Mouse (Mus musculus): ENCODE data around the gene Prkag2.
A peak's percentile ranks its signal among the peaks of the same experiment; 100 is the strongest.
"Not testable (repeated sequence)": the region's sequence is repeated elsewhere in the genome, so short reads cannot be mapped to it uniquely, and the experiment has no call there.

Prkag2 gene

DNA sequence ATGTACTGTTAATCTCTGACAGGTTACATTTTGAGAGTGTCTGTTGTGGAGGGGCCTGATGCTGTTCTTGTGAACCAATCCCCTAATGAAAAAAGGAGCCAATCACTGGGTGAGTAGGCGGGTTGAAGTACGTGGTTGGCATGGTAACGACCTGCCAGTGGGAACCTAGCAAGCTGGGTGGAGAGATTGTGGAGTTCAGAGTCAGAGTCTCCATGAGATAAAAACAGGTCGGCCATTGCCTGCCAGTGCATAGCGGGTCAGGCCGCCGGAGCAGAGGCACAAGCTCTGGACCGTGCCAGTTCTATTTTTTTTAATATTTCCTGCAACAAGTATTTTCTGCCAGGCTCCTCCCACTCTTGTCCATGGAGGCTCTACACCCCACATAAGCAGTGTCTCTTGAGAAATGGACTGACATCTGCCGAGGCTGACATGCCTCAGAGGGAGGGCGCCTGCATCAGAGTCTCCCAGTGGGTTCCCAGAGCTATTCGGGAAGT lies 230.6 kb downstream of the Prkag2 start:
- peak; percentile 68 for DNase-seq (ENCODE audit: low read depth)

DNA sequence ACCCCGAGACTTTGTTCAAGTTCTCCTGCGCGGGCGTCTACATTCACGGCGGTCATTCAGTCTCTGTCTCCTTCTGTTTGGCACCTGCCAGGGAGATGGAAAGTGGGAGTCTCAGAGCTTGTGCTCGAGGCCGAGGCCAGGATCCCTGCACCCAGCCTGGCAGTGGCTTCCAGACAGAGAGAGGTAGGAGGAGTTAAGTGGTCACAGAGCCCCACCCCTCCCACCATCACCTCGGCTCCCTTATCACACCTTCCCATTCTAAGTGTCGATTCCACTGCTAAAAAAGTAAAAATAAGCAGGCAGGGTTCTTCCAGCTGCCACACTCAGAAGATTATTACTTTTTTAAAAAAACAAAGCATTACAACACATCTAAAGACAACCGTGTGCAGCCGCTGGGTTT lies 236.6 kb downstream of the Prkag2 start:
- DNase-seq (ENCODE audit: low read depth): no peak

DNA sequence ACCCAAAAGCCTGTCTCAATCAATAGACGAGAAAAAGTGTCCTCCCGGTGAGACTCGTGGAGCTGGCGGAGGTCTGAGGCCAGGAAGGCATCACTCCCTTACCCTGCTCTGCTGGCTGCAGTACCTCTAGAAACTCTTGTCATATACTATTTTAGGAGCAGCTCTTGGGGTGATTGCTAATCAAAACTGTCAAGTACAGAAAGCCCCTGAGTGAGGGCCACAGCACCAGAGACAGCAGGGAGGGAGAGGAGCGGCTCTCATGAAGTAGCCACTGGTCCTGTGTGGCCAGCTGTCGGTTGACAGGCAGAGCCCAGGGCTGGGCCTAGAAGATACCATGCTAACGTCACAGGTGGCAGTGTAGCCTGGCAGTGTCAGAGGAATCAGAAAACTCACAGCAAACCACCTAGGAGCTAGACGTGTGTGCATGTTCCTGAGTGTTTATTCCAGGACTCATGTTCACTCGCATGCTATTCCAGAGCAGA lies 239.0 kb downstream of the Prkag2 start:
- DNase-seq (ENCODE audit: low read depth): no peak

DNA sequence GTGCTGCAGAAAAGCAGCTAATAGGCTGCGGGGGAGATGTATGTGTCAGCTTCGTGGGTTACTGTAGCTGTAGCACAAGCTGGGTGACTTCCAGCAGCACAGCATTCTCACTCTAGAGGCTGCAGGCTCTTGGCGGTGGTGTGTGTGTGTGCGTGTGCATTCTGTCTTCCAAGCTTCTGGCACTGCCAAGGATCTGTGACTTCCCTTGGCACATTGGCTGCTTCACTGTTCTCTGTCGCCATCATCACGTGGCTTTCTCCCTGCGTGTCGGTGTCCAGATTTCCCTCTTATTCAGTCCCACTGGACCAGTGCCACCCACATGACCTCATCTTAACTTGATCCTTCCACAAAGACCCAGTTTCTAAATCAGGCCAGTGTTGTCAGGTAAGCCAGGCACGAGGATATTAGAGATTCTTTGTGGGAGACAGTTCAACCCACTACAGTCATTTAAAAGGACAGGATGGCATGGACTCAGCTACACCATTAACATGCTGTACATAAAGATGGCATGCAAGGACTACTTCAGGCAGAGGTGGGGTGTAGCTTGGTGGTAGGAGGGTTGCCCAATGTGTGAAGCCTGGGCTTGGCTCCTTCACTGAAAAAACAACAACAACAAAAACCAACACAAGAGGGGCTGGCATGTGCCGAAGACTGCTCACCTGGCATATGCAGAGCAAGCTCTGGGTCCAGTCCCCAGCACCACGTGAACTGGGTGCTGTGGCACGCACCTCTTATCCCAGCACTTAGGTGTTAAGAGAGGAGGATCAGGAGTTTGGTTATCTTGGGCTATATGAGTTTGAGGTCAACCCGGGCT lies 239.6 kb downstream of the Prkag2 start:
- no peak for DNase-seq (ENCODE audit: low read depth)

DNA sequence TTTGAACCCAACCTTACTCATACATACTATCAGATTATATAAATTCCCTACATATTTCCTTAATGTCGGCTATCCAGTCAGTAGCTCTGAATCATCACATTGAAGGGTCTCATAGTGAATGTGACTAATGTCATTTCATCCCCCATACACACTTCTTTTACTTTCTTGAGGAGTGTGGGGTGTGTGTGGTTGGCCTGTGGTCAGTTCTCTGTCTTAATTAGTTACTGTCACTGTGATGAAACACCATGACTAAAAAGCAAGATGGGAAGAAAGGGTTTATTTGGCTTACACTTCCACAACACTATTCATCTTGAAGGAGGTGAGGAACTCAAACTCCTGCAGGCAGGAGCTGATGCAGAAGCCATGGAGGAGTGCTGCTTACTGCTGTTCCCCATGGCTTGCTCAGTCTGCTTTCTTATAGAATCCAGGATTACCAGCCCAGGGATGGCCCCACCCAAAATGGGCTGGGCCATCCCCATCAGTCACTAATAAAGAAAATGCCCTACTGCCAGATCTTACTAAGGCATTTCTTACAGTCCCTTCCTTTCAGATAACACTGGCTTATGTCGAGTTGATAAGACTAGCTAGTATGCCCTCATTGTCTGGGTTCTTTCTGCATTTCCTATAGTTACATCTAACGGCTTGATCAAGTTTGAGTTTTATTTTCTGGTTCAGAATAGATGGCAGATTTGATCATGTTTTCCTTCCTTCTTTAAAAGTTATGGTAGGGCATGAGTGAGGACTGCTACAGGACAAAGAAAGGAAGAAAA lies 240.5 kb downstream of the Prkag2 start:
- no peak for DNase-seq (ENCODE audit: low read depth)

DNA sequence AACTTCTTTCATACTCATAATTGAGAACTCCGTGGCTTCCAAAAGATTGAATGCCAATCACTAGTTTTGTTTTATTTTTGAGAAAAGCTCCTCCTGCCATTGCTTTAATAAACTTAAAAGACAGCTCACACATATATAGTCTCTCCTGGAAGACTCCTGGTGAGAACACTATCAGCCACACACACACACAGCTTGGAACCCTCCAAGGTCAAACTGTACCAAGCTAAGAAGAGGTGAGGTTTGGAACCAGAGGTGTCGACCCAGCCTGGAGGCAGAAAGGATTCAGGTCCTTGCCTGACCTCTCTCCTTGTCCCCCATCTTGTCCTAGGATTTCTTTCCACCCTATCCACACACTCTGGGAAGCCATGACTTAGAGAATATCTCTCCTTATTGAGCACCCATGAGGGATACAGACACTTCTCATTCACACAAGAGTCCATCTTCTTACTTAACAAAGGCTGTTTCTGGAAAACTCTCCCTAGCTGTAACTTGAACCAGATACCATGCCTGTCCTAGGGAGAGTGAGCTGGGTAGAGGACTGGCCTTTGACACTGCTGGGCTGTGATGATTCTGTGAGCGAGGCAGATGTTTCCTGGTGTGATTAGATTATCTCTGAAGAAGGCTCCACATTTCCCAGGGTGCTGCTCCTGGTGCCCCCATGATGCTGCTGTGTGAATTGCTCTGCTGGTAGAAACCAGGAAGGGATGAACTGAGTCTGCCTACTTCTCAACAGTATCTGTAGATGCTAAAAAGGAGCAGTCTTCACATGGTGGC lies 245.4 kb downstream of the Prkag2 start:
- no peak for DNase-seq (ENCODE audit: low read depth)

DNA sequence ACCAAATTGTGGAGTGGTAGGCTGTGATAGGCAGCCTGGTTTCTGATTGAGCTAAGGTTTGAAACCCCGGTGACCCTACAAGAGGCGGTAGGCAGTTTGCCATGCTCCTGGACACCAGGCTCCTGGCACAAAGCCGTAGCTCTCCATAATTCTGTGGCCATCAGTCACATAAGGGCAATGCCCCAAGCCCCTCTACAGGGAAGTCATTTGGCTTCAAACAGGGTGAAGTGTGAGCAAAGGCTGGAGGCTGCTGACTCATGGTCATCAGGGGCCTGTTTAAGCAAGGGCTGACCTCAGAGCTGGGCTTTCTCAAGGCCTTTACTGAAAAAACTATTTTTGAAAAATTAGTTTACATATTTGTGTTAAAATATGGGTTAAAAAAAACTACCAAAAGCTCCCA lies 246.2 kb downstream of the Prkag2 start:
- DNase-seq (ENCODE audit: low read depth): no peak

DNA sequence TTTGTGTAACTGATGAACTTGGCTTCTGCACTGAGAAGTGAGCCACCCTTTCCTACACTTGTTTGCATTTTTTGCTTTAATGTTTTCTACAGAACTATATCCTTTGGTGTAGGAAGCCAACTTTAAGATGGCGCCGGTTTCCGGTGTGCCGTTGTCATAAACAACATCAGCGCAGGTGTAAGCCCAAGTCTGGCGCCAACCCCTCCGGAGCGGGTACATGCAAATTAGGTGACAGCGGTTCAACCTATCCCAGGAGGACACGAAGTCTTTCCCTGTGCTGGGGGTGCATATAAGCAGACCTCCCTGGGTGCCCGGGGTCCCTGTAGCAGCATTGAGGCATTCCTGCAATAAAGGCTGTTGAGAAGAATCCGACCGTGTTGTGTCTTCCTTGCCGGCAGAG lies 252.2 kb downstream of the Prkag2 start:
- DNase-seq (ENCODE audit: low read depth): not testable (repeated sequence)

DNA sequence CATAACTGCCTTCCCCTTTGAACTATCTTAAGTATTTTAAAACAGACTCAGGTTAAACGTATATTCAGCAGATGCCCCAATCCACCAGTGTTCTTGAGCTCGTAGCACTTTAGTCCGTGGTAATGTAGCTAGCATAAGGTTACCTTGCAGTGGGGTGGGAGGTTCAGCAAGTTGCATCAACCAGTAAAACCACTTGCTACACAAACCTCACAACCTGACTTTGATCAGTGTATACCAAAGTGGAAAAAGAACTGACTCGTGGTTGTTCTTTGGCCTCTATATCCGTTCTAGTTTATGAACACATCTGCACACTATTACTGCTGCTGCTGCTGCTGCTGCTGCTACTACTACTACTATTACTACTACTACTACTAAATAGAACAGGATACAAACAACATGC lies 256.6 kb downstream of the Prkag2 start:
- DNase-seq (ENCODE audit: low read depth): no peak

DNA sequence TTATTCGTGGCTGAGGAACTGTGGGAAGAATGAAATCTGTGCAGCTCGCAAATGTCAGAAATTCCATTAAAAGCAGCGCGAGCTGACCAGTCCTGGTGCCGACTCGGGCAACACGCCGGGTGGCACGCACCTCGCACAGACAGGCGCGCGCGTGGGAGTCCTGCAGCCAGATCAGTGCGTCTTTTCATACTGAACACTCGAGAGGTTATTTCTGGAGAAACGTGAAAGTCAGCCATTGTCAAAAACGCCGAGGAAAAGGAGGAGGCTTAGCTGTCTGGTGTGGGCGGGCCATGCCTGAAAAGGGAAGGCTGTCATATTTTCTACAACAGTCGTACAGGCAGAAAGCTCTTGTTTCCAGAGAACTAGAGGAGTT lies 257.4 kb downstream of the Prkag2 start:
- DNase-seq (ENCODE audit: low read depth): no peak

DNA sequence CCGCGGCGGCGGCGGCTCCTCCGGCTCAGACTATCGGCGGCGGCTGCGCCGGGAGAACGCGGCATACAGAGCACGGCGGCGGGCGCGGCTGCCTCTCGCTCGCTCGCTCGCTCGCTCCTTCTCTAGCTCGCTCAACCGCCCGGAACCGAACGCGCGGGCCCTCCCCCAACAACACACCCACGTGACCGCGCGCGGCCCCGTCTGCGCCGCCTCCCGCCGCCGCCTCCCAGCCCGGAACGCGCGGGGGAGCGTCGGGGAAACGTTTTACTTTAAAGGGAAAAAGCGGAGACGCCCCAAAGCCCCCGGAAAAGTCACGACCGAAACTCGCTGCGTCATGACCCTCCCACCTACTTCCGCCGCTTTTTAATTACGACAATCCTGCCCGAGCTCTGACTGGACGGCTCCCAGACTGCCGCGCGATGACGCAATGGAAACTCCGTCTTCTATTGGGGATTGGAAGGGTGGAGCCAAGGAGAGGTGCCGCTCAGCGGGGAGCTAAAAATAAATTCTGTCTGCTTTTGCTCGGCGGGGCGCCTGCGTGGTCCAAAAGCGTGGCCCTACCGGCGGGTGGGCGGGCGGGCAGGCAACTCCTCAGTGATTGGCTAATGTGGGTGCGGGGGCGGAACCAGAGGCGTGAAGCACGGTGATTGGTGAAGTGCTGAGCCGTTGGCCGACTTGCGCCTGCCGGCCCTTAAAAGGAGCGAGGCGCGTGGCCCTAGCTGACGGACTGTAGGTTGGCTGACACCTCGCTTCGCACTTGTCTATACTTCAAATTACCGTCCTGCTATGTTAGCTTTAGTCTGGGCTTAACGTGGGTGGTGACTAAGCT lies 258.0 kb downstream of the Prkag2 start, which contains the start of gene Rheb:
Gene Rheb (minus strand): TSS at position 351 of the 829 bp plus-strand sequence.
- DNase-seq (ENCODE audit: low read depth): peak; percentile 100

DNA sequence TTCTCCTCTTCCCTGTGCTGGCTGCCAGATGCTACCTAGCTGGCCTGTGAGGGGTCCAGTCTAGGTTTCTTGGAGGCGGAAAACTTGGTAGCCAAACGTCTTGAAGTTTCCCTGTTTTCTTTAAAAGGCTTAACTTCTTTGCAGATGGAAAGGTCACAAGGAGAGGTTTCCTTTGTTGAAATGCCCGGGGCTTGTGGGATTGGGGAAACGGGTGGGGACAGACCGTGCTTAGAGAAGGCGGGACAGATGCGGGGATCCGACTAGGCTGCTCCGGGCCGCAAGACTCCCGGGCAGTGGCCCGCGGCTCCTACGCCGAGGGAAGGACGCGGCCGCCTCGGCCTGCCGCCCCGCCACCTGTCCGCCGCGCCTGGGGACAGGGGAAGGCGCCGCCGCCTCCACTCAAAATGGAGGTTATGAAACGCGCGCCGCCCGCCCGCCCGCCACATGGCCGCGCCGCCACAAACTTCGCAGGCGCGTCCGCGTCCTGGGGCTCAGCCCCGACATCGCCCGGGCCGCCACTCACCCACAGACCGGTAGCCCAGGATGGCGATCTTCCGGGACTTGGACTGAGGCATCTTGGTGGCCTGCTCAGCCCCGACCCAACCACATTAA lies 258.7 kb downstream of the Prkag2 start:
- peak; percentile 29 for DNase-seq (ENCODE audit: low read depth)

DNA sequence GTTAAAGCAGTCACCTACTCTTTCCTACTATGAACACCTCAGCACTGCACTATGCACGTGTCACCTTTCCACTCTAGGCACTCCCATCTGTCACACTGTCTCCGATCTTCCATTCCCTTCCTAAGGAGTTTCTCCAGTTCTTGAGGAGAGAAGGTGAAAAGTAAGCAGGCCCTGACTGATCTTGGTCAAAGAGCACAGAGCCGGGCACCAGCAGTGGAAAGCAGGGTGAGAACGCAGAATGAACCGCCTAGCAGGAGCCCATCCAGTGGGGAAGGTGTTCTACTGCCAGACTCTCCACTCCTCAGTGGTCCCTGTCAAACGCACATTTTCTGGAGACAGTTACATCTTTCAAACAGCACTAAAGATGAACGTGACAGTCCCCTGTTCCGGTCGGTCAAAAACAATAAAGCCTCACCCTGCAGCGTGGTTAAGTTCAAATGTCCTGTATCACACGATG lies 259.4 kb downstream of the Prkag2 start:
- peak; percentile 15 for DNase-seq (ENCODE audit: low read depth)

DNA sequence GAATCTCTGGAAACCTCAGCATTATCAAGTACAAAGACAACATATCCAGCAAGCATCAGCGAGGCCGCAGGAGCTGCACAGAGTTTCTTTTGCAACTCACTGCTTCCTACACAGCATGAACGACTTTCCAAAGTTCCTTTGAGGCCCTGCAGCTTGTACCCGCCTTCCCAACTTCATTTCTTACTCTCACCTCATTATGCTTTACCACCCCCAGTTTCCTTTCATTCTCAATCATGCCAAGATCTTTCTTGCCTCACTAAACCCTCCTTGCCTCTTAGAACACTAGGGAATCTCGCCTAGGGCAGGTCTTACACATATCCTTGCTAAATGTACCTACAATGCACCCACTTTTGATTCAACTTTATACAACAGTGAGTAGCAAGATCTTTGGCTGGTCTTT lies 266.0 kb downstream of the Prkag2 start:
- DNase-seq (ENCODE audit: low read depth): no peak

DNA sequence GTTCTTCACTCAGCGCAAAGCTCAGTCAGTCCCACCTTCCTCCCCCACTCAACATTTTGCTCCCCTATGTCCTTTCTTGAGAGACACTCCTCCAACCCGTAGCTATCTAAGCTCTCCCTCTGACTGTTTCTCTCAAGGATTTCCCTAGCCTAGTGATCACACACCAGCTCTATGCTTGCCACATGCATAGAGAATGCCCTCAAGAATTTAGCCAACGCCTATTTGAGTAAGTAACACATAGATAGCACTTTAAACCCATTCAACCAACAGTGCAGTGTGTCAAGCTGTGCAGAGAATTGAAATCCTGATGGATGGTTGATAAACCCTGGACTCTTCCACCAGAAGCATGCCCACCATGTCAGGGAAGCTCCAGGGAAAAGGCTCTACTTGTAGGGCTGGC lies 268.5 kb downstream of the Prkag2 start:
- no peak for DNase-seq (ENCODE audit: low read depth)

DNA sequence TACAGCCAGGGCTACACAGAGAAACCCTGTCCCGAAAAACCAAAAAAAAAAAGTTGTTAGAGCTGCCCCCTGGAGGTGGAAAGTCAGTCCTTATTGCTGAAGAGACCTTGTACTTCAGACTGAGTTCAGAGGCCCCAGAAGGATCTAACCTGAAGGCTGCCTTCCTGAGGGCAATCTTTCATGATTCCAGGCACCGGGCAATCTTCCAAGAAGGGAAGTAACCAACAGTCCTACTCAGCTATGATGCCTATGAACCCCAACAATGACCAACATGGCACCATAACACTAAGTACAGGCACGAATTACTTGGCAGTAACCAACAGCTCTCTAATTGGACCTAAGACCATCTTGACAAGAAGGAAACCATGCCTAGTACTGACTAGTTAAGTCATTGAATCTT lies 272.0 kb downstream of the Prkag2 start:
- no peak for DNase-seq (ENCODE audit: low read depth)

DNA sequence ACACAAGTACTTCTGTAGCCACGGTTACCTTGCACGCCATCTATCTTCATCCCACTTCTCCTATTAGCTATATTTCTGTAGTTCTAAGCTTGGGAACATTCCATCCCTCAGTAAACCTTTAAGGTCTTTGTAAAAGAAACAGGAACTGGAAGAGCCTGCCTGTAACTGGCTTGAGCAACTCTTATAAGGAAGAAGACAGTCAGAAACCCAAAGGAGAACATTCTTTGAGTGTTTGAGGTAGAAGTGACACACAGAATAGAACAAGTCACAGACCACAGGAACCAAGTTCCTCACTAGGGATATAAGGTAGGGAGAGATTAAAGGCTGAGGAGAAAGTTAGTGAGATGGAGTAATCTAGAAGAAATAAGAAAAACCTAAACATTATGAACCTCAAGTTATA lies 273.3 kb downstream of the Prkag2 start:
- no peak for DNase-seq (ENCODE audit: low read depth)

DNA sequence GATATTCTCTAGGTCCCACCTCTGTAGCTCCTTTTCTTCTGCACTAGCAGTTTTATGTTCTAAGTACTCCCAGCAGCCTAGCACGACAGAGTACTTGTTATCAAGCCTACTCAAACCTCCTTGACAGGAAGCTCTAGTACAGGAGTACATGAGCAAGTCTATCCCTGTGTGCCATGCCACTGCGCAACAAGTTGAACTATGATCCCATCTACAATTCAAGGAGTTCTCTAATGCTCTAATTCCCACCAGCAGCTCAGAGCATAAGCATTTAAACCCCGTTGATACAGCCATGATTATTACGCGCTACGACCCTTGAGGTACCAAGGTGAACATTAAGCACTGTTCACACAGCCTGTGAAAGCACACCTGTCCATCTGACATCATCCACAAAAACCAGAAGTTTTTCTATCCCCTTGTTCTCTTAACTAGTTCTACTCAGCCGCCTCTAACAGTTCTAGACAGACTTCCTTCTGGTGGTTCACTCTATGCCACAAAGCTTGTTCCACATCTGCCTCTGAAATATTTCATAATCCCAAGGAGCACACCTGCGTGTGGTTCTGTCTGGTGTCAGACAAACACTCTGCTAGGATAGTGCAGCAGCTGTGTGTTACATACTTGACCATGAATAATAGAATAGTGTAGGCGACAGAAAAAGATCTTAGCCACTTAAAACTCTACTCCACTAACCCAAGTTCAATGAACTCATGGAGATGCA lies 274.2 kb downstream of the Prkag2 start:
- DNase-seq (ENCODE audit: low read depth): no peak

DNA sequence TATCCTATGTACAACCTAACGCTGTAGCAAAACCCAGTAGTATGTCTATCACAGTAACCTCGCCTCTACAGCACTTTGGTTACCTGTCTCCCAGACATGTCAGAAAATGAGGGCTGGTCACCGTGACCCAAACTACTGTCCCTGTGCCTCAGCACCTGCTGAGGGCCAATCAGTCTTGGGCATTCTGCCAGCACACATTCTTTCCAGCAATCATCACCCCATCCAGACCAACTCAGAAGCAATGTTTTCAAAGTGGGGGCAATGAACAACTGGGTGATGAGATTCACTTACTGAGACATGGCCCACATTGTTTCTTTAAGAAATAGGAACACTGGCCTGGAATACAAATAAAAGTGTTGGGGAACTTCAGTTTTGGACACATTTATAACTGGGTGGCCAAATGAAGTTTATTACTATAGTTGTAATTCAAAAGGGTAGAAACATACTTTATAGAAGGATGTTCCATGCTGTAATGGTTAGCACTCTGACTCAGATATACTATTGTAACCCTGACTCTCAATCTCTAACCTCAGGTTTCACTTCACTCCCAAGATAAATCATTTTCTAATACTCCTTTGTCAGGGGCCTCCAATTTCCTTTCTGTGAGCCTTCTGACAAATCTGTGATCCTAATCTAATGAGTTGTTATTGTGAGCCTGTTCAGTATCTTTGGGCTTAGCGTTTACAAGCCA lies 274.9 kb downstream of the Prkag2 start:
- no peak for DNase-seq (ENCODE audit: low read depth)

Data from c-Kit-positive CD71-positive TER-119-negative erythroid progenitor cells, embryonic 14.5 days (primary cell).